Mouse (Mus musculus): Measurements from ENCODE around the gene Dgkg.

The Dgkg gene

DNA sequence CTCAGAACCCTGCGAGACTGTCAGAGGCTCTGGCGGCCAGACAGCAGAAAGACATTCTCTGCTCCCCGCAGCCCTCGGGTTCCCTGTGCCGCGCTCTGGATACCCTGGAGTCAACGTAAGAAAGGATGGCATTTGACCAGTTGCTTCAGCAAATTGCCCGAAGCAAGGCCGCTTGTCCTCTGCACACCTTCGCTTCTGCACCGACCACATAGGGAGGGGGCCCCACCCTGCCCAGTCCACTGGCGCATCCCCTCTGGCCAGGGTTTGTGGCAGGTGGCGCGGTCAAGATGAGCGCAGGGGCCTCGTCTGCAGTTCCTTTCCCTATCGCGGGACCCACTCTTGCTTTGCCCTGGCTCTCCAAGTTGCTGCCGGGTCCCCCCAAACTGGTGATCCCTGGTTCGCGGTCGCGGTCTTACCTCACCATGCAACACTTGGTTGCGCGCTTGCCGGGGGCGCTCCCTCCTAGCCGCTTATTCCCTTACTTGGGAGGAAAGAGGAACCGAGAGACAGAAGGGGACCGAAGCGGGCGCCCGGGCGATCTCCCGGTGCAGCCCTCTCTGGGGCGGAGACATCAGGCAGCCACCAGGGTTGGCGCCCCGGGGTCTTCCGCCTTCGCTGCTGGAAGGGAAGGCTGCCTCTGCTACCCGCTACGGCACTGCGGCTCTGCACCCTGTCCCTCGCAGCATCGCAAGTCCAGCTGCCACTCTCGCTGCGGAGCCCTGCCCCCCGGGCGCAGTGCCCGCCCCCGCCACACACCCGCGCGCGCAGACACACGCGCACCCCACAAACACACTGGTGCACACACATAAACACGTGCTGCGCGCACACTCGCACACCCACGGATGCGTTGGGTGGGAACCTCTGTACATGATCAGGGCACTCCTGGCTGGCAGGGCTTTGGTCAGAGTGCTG is at the start of gene Dgkg:
Gene Dgkg, minus strand, starts transcription at position 689 of the 912 bp plus-strand sequence.
- DNase-seq, result peak; percentile 78

DNA sequence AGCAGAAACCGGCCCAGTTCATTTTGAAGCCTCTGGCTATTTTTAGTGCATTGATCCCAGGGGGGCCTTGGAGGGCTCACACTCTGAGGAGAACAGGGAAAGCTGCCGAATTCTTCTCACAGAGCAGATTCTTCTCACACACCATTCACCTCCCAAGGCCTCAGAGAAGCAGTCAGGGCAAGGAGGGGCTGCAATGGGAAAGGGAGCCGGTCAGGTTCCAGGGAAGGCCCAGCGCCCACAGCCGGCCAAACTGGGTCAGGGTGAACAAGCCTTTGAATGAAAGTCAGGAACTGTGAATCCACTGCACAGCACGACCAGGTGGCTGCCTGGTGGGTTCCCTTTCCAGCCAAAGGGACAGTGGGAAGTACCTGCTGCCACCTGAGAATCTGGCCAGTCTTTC is 47.9 kb upstream of the Dgkg start:
- DNase-seq, result peak; percentile 96

DNA sequence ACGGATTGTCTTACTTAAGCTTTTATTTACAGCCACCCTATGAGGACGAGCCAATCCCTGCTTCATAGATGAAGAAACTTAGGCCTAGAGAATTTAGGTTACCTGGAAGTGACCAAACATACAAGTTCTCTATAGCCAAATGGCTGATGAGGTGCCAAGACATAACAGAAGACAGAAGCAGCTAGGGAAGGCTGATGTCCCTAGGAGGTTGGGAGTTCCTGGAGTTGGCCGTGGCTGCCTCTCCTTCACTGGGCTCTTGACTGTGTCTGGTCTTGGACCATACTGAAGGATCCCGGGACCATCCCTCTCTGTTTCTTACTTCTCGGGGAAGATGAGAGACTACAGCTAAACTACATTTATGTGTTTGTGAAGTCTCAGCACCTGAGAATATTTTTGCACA is 47.1 kb upstream of the Dgkg start:
- DNase-seq, result peak; percentile 64

DNA sequence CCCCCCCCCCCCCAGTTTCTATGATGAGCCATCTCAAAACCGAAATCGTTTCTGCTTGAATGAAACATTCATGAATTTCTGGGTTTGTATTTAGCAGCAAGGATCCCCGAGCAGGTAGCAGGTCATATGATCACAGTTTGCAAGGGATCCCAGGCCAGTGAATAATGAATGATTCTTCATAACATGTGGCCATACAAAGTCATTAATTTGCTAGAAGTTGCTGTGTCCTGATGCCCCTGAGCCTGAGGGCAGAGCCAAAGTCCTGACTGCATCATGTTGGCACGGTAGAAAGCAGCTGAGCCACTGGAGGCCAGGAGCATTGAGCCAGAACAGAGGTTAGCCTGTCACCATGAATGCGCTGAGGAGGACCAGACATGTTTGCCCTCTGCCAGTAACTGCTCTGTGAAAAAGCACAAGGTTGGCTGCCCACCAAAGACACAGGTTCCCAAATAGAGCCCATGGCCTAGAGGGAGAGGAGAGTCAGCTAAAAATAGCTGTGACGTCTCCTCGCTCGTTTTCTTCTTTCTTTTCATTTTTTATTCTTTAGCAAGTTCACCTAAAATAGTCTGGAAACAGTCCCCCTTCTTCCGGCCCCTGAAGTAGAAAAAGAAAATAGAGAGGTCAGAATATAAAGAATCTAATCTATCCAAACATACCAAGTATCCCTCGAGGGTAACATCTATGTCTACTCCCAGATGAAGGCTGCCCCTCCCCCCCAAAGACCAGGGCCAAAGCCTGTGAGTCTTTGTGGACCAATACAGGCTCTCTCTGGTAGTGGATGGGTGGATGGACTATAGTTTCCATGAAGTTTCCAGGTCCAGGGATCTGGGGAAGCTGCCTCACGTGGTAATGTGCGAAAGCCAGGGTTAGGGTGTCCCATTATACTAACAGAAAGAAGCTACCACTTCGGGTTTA is 42.1 kb upstream of the Dgkg start:
- peak; percentile 62 for DNase-seq

DNA sequence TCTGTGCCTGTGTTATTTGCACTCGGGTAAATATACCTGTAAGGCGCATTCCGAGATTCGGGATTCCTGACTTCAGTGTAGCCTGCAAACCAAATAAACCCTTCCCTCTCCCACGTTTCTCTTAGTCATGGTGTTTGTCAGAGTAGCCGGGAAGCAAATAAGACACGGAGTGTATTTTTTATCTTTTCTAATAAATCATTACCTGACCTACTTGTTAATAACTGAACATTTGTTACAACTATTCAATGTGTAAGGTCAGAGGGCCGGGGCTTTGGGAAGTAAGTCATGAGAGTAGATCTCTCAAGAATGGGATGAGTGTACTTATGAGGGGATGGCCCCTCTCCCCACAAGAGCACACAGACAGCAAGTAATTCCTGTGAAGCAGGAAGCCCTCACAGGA is 41.1 kb upstream of the Dgkg start:
- no peak for DNase-seq

DNA sequence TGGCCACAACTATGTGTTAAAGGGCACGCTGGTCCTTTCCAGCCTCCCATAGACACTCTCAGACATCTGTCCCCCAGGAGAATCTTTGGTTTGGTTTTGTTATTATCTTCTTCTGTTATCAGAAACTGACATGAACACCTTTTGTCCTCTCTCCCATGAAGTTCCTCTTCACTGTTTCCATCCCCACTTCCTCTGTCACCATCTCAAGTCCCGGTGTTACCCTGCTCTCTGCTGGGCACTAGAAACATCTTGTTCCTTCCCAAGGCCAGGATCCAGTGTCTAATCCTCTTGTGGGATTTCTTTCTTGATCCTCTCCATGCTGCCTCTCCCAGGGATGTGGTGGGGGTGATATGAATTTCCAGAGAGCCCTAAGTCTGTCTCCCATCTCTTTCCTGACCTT is 32.6 kb upstream of the Dgkg start:
- DNase-seq, result no peak

DNA sequence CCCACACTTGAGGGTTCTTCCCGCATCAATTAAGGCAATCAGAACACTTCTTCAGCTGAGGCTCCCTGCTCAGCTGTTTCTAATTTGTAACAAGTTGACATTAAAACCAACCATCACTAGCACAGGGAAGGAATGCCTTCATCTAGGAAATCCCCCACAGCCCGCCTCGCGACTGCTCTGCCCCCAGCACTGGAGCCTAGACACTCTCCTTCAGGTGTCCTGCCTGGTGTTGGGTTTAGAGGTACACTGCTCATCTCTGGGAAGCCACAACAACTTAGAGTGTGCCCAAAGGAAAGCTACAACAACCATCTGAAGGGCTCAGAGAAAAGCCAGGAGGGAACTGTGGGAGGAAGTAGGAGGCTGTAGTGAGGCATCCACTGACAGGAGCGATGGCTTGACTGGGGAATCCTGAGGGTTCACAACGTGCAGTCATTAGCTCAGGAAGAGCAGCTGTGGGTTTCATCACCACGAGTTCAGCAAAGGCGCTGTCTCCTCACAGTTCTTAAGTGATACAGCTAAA is 30.8 kb upstream of the Dgkg start:
- DNase-seq, result no peak

DNA sequence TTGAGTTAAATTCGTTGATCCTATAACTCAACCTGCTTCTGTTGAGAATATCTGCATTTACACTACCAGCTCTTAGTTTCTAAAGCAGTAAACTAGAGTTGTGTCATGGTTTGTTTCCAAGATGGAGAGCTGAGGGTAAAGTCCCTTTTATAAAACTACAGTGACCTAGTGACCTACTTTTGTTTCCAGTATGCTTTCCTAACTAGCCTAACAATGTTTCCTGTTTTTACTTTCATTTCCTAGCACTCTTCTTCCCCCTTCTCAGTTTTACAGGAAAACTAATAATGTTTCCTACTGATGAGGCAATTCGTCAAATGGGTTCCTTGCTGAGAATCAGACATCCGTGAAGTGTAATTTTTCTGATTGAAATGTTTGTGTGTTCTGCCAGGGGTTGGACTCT is 26.6 kb upstream of the Dgkg start:
- DNase-seq, result no peak

DNA sequence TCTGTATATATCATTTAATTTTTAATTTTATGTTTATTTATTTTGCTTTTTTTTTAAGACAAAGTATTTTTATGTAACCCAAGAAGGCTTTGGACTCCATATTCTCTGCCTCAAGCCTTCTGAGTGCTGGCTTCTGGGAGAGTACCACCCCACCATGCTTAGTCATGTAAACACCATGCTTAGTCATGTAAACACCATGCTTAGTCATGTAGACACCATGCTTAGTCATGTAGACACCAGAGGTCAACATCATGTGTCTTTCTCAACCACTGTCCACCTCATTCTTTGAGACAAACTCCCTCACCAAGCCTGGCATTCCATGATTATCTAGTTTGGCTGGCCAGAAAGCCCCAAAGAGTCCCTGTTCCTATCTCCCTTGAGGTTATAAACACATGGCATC is 25.7 kb upstream of the Dgkg start:
- no peak for DNase-seq

DNA sequence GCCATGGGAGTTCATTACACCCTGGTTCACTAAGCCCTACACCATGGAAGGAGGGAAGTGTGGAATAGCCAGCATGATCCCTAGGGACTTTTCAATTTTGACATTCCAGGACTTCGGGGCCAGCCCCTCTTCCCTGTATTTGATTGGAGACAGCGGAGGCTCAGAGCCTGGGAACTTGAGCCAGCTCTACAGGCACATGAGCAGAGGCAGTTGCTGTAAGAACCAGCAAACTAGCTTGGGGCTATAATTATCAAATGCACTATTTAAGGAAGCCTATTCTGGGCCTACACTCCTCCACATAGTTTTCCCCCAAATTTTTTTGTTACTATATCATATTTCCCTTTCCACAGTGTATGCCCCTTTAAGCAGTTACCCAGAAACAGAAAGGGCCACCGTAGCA is 22.6 kb upstream of the Dgkg start:
- DNase-seq, result no peak

DNA sequence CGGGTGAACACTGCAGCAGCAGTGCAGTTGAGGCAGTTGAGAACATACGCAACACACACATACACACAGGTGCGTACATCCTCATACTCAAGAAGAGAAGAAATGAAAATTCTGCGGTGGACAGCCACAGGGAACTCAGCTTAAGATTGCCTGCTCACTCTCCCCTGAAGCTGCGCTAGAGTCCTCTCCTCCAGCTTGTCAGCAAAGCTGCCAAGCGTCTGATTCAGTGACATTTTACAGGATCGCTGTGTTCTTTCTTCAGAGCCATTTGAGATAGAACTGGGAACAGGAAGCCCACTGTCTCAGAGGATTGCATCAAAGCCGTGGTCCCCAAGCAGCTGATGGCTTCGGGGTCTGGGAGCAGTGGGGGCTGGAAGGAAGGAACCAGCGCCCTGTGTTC is 17.6 kb upstream of the Dgkg start:
- DNase-seq, result no peak

DNA sequence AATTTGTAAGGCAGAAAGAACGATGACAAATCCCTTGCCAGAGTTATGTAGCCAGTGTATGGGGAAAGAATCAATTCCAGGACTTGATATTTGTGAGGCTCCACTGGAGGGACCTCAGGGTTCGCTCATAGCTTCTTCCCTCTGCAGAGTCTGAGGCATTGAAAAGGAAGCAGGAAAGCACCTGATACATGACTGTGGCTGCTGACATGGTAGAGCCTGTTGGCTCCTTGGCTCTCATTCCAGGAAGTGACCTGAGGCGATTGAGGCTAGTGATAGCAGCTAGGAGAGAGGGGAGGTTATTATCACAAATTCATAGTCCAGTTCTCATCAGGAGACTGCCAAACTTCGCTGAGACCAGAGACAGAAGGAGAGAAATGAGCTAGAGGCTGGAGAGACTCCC is 17.1 kb upstream of the Dgkg start:
- no peak for DNase-seq

DNA sequence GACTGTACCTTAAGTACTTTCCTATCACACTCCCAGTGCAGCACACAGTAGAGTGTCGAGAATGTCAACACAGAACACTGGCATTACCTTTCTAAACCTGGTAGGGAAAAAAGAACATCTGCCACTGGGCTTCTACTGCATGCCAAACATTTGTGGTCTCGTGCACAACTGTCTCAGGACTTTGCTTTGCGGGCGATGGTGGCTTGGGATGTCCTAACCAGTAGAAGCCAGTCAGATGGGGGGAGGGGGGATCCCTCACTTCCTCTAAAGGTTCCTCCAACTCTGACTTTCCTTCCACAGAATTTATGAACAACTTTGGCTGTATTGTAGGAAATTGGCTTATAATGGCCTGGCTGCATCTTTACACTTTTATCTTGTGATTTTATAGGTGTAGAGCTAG is 7.0 kb upstream of the Dgkg start:
- no peak for DNase-seq

DNA sequence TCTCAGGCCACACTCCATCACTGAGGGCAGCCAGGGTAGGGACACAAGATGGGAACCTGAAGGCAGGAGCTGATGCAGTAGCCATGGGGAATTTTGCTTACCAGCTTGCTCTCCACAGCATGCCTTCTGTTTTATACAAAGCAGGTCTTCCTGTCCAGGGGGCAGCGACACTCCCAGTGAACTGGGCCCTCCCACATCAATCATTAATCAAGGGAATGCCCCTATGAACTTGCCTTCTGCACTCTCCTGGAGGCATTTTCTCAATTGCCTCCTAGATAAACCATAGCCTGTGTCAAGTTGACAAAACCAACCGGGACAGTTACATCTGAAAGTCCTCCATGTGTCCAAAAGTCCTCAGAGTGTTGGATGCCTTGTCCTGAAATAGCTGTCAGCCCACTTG is 6.1 kb upstream of the Dgkg start:
- no peak for DNase-seq

DNA sequence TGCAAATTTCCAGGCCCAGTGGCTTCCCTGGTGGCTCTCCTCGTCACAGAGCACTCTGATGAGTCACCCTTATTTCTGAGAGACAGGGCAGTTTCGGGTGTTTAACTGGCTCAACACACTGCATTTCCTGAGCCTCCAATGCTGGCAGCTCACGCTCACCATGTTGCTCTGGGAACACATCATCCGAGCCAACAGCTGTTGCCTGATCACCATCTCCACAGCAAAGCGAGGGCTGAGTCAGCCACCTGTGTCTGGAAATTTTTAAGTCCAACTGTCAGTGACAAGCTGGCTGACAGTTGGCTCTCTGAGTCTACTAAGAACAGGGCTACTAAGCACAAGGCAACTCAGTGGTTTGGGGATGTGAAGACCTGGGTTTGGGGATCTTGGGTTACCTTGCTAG is 4.1 kb upstream of the Dgkg start:
- no peak for DNase-seq

DNA sequence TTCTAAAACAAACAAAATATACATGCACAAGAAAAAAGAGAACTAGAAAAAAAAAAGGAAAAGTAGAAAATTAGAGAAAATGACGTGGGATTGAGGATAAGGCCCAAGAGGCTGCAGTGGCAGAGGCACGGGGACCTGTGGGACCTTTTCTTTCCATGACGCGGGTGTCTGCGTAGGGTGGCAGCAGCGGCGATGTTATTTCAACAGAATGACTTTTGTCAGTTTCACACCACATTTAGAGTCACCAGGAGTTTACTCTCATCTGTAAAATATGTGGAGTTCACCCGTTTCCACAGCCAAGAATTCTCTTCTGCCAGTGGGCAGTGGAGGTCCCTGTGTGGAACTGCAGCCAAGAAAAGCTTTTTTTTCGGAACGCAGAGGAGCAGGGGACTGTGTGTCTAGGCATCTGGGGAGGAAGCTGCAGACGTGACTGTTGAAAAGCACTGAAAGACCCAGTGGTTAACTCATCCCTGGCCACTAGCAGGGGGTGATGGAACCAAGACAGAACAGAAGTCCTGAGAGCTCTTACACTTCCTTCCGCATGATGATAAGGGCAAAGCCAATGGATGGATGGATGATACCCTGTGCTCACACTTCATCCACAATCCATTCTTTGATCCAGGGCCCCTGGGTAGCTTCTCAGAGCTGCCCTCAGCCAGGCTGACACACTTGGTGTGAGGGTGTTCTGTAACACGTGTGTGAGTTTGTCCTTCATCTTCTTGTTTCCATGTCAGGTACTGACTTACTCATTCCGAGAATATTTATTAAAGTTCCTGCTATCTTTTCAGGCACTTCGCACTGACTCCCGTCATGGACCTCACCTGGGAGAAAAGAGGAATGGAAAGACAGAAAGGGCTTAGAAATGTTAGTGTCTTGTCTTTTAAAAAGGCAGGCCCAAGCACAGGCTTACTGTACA is 1.1 kb upstream of the Dgkg start:
- DNase-seq, result no peak

DNA sequence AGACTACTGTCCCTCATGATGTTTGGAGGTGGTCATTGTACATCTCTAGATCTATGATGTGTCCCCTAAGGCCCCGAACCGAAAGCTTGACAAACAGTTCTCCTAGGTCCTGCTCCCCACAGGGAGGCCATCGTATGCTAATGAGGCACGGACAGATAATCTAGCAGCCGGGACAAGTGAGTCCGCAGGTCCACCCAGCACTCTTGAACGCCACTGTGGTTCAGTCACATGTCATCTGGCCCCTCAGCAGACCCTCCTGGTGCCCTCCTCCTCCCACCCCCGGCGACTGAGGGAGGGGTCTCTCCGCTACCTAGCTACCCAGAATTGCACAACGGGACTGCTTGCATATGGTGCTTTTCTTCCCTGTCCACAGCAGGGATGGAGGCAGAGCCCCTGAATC is 1.2 kb downstream of the Dgkg start:
- peak; percentile 66 for DNase-seq

DNA sequence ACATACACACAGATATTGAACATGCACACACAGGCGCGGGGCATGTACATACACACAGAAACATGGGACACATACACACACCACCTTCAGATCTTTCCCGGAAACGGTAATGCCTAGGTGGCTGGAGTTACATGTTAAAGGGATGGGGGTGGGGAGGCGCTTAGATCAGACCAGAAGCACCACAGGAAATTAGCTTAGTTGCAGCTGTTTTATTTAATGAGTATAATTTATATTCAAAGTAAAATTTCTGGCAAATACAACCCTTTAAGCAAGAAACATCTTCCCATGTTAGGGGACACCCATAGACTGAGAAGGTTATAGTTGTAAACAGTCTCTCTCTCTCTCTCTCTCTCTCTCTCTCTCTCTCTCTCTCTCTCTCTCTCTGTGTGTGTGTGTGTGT is 1.8 kb downstream of the Dgkg start:
- no peak for DNase-seq

DNA sequence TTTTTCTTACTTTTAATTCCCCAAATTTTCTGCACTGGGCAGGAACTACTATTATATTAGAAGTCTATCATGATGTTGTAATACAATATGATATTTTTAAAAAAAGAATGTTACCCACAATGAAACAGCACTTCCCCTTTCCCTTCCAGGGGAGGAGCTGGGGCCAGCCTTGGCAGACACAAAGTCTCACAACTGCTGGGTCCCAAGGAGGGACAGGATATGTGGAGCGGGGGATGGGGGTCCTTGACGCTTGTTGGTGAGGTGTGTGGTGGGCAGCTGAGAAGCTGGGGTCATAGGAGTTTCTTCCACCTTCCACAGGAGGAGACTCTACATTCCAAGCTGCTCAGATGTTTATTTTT is 2.6 kb downstream of the Dgkg start:
- no peak for DNase-seq

DNA sequence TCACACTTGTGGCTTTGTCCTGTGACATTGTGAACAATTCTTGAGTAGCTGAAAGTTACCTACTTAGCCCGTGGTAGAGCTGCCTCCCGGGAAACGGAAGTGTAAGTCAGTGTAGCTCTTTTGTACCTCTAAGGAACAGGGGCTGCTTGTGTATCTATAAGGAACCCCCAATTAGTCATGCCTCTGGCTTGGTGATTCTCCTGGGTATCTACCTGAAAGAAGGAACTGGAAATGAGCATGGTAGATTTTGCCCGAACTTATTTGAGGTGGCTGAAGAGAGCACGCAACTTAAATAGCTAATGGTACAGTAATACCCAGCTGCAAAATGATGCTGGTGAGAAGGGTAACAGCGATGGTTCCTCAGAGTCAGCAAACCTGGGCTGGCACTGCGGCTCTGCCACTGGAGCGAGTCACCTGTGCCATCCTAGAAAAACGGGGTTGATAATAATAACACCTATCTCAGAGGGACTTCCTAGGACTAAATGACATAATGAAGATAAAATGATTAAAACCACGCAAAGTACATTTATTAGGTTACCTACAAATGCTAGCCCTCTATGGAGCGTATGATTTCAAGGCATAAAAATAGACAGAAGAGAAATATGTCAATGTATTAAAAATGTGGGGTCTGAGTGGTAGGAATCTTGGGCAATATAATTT is 3.1 kb downstream of the Dgkg start:
- no peak for DNase-seq

DNA sequence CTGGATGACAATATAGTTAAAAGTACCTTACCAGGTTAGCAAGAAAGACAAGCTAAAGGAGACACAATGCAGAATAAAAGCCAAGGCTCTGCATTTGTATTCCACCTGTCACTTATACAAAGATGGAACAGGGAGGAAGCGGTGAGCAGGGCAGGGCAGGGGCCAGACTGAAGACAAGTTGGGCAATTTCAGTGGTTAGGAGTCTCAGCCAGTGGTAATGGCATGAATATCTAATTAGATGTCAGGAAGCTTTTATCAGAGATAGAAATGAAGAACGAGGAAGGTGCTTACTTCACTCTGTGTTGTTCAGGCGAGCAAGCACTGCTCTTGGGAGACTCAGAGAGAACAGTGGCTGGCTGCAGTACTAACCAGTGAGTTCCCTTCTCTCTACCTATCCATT is 5.8 kb downstream of the Dgkg start:
- DNase-seq, result no peak

DNA sequence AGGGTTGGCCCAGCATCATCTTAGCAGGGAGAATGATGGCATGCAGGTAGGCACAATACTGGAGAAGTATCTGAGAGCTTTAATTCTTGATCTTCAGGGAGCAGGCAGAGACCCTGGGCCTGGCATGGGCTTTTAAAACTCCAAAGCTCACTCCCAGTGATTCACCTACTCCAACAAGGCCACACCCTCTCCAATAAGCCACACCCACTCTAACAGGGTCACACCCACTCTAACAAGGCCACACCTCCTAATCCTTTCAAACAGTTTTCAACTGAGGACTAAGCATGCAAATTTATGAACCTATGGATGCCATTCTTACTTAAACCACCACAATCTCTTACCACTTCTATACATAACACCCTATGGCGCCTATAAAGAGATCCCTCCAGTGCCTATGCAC is 11.8 kb downstream of the Dgkg start:
- DNase-seq, result no peak

Measured in cerebellum, adult 9-10 months (tissue).